ENCODE assay signal across 8 mouse cellular contexts in genomic region chr14:57664311-57664821, GRCm38 (mm10). TPM values are rescaled to one million over a fixed set of nuclear protein-coding genes. Genes with fewer than 3 reads are reported as not detected.
DNase-seq lines count a peak whose midpoint lies in the region; ATAC-seq and TF ChIP-seq lines count a peak whose summit lies in the region.

No protein-coding gene starts in this region.

- H3K4me3 ChIP-seq in heart, adult 2 months: peak overlapping the region; percentile 77
- H3K4me3 ChIP-seq in CH12.LX (replicated peaks in 1 of 3; ENCODE audit: low read depth in 2 of 3, low read length in 2 of 3, poor library complexity in 1 of 3): peak overlapping the region; percentile 71 to 95 (median 95)
- H3K4me3 ChIP-seq in heart, embryonic 16.5 days (ENCODE audit: low read length): peak overlapping the region; percentile 97
- H3K4me3 ChIP-seq in neural tube, embryonic 13.5 days: peak overlapping the region; percentile 78

- H3K9me3 ChIP-seq in CH12.LX (replicated peaks; ENCODE audit: low read length): no peaks in the 10 kb centered on the region
- no peaks in the 10 kb centered on the region for H3K9me3 ChIP-seq in heart, embryonic 16.5 days (replicated peaks; ENCODE audit: control insufficient read depth, low read length)
- H3K9me3 ChIP-seq in neural tube, embryonic 13.5 days: no peaks in the 10 kb centered on the region

- TF ChIP-seq EP300 in heart, adult 2 months (IDR thresholded peaks at IDR 0.05; ENCODE audit: insufficient read depth, low read depth, low read length): no peak
- no peak for TF ChIP-seq EP300 in CH12.LX (IDR thresholded peaks at IDR 0.05; ENCODE audit: low read length)

- in situ Hi-C loops in CH12.LX (cut with MboI; ENCODE audit: low pct_ligation_motif_present, low pct_unique_long_range_greater_than_20kb, low sequenced_read_pairs): no loop called here

- no peaks in the 10 kb centered on the region for H3K27me3 ChIP-seq in heart, adult 2 months (ENCODE audit: control insufficient read depth, insufficient read depth, low read length)
- H3K27me3 ChIP-seq in CH12.LX (replicated peaks): no peaks in the 10 kb centered on the region
- H3K27me3 ChIP-seq in heart, embryonic 16.5 days (ENCODE audit: control insufficient read depth, insufficient read depth, low read length): no peaks in the 10 kb centered on the region
- no peaks in the 10 kb centered on the region for H3K27me3 ChIP-seq in neural tube, embryonic 13.5 days

- DNase-seq in heart, adult 2 months: no peak
- DNase-seq in heart, postnatal 14 days: no peak
- DNase-seq in CH12.LX (ENCODE audit: extremely low read depth) (peak; percentile 44), liver (peak; percentile 69)
- peak; percentile 59 for DNase-seq in c-Kit-positive CD71-positive TER-119-positive erythroid progenitor cells, embryonic 14.5 days (ENCODE audit: low spot score)
- DNase-seq in right cerebral cortex, postnatal 14 days: no peak

- H3K79me2 ChIP-seq in heart, adult 2 months (replicated peaks; ENCODE audit: control insufficient read depth, insufficient read depth, low read length): peaks cover 4% of the 10 kb centered on the region
- peaks cover 57% of the 10 kb centered on the region for H3K79me2 ChIP-seq in CH12.LX (replicated peaks; ENCODE audit: control insufficient read depth, extremely low read depth, insufficient read depth, poor library complexity, severe bottlenecking)

- TF ChIP-seq POLR2A in heart, adult 2 months (IDR thresholded peaks at IDR 0.05; ENCODE audit: insufficient read depth, low read depth, low read length): no peak
- TF ChIP-seq POLR2A in CH12.LX (IDR thresholded peaks at IDR 0.05; ENCODE audit: low read depth, low read length): no peak

- intact Hi-C loops in heart, adult 2 months (cut with DNase I): no loop called here
- intact Hi-C loops in heart, postnatal 14 days (cut with DNase I): no loop called here

- 1% methylated on average over 19 of the region's 19 CpGs for WGBS in heart, adult 2 months
- WGBS in heart, embryonic 16.5 days: under 1% methylated on average over 19 of the region's 19 CpGs
- WGBS in neural tube, embryonic 13.5 days: under 1% methylated on average over 19 of the region's 19 CpGs

- peak overlapping the region; percentile 82 for H3K9ac ChIP-seq in heart, adult 2 months (ENCODE audit: low read depth, low read length)
- H3K9ac ChIP-seq in CH12.LX (ENCODE audit: insufficient read depth, low read depth): peak overlapping the region; percentile 84
- peak overlapping the region; percentile 93 for H3K9ac ChIP-seq in heart, embryonic 16.5 days (ENCODE audit: low read length)
- H3K9ac ChIP-seq in neural tube, embryonic 13.5 days: peak overlapping the region; percentile 83

- TF ChIP-seq CTCF in heart, adult 2 months (IDR thresholded peaks at IDR 0.05): no peak
- TF ChIP-seq CTCF in CH12.LX (conservative IDR thresholded peaks at IDR 0.05 in 1 of 2, IDR thresholded peaks at IDR 0.05 in 1 of 2; ENCODE audit: low read depth in 2 of 2, low read length in 2 of 2): no peak

- dilution Hi-C loops in CH12.LX (cut with MboI; ENCODE audit: extremely low pct_ligation_motif_present, extremely low pct_unique_long_range_greater_than_20kb, low sequenced_read_pairs): no loop called here

- no peaks in the 10 kb centered on the region; the same call in 1 of the 2 replicates for H3K36me3 ChIP-seq in heart, adult 2 months (ENCODE audit: control insufficient read depth, insufficient read depth, low read length)
- H3K36me3 ChIP-seq in CH12.LX (replicated peaks in 1 of 2; ENCODE audit: control insufficient read depth in 1 of 2, insufficient read depth in 1 of 2, low read length in 1 of 2): peaks cover 5 to 19% of the 10 kb centered on the region in 2 experiments
- no peaks in the 10 kb centered on the region for H3K36me3 ChIP-seq in heart, embryonic 16.5 days (ENCODE audit: control insufficient read depth, insufficient read depth)
- H3K36me3 ChIP-seq in neural tube, embryonic 13.5 days: no peaks in the 10 kb centered on the region

- TF ChIP-seq RAD21 in CH12.LX (IDR thresholded peaks at IDR 0.05; ENCODE audit: low read depth, low read length): no peak

- ATAC-seq in heart, embryonic 16.5 days (replicated peaks; ENCODE audit: extremely low read depth, insufficient read depth, low FRiP score): peak; percentile 30; the same call in 1 of the 2 replicates
- peak; percentile 55 for ATAC-seq in neural tube, embryonic 13.5 days (ENCODE audit: low read depth)

- no peaks in the 10 kb centered on the region for H3K4me1 ChIP-seq in heart, adult 2 months (ENCODE audit: control insufficient read depth, insufficient read depth, low read length)
- H3K4me1 ChIP-seq in CH12.LX (ENCODE audit: control insufficient read depth in 1 of 2, insufficient read depth in 2 of 2): peaks cover 2 to 29% of the 10 kb centered on the region in 2 experiments; a peak in 3 of 4 replicates
- peaks cover 9% of the 10 kb centered on the region for H3K4me1 ChIP-seq in heart, embryonic 16.5 days (ENCODE audit: control insufficient read depth, insufficient read depth, low read length)
- peaks cover 28% of the 10 kb centered on the region for H3K4me1 ChIP-seq in neural tube, embryonic 13.5 days (replicated peaks)

- H3K4me2 ChIP-seq in CH12.LX (ENCODE audit: insufficient read depth, low read depth, poor library complexity, severe bottlenecking): peak overlapping the region; percentile 77
- H3K4me2 ChIP-seq in heart, embryonic 16.5 days (ENCODE audit: low read depth, low read length): peak overlapping the region; percentile 92
- H3K4me2 ChIP-seq in neural tube, embryonic 13.5 days: peak overlapping the region; percentile 90

- H3K27ac ChIP-seq in heart, adult 2 months: peak overlapping the region; percentile 89
- peak overlapping the region; percentile 70; the same call in 1 of the 2 replicates for H3K27ac ChIP-seq in CH12.LX (ENCODE audit: insufficient read depth, low read depth)
- peak overlapping the region; percentile 94 for H3K27ac ChIP-seq in heart, embryonic 16.5 days (ENCODE audit: low read length)
- peak overlapping the region; percentile 97 for H3K27ac ChIP-seq in neural tube, embryonic 13.5 days (replicated peaks)

TF ChIP-seq in CH12.LX, 34 proteins besides CTCF, POLR2A, EP300 and RAD21:
- TF ChIP-seq MYC (IDR thresholded peaks at IDR 0.05; ENCODE audit: low read depth, low read length) (peak; percentile 92), SMC3 (IDR thresholded peaks at IDR 0.05; ENCODE audit: low read depth, low read length) (no peak), POLR2AphosphoS2 (IDR thresholded peaks at IDR 0.05; ENCODE audit: low read depth, low read length) (no peak), MXI1 (IDR thresholded peaks at IDR 0.05; ENCODE audit: low read depth, low read length) (peak; percentile 68), E2F4 (IDR thresholded peaks at IDR 0.05; ENCODE audit: insufficient replicate concordance, low read depth, low read length) (0 out of 2 replicates have a peak, but pooled peaks have one; percentile 25), MAX (IDR thresholded peaks at IDR 0.05; ENCODE audit: low read length) (peak; percentile 81), BHLHE40 (IDR thresholded peaks at IDR 0.05; ENCODE audit: low read depth, low read length) (peak; percentile 85), IRF4 (IDR thresholded peaks at IDR 0.05; ENCODE audit: low read depth, low read length) (no peak)

RNA-seq across cellular contexts. Expression of gene Xpo4, which starts 0.9 kb away (rescaled TPM):
- 10 to 100 TPM; 10.9 to 12.7 TPM for total RNA-seq in heart, adult 2 months (2021)
- polyA plus RNA-seq in heart, adult 2 months (2012; rRNA removed): 2.8 and 6.4 TPM in 2 replicates
- 10 to 100 TPM; 11.6 to 12.8 TPM for total RNA-seq in heart, postnatal 14 days (2021)
- total RNA-seq in CH12.LX (2012; rRNA removed) (30.2 and 41.0 TPM in 2 replicates), CH12.LX (2014; rRNA removed) (47.3 and 57.8 TPM in 2 replicates)
- 36.3 and 43.0 TPM in 2 replicates for polyA plus RNA-seq in CH12.LX (2012; ENCODE audit: insufficient read length, low read depth)
- 13.0 and 13.7 TPM in 2 replicates for polyA plus RNA-seq in heart, embryonic 16.5 days (2015; fragmentation: Nextera tagmentation; extraction: Ambion mirVana)
- 12.0 and 14.3 TPM in 2 replicates for polyA plus RNA-seq in neural tube, embryonic 13.5 days (2015; fragmentation: Nextera tagmentation; extraction: Ambion mirVana)

Comparison
In these comparisons a context has a peak if more than half of its experiments do, and no peak if none do; other contexts are left out.
1. DNase-seq: peak in CH12.LX (single experiment), c-Kit-positive CD71-positive TER-119-positive erythroid progenitor cells, embryonic 14.5 days (single experiment) and liver (single experiment); none in heart, adult 2 months (0 of 2), heart, postnatal 14 days (0 of 2) and right cerebral cortex, postnatal 14 days (single experiment).
2. Peak in every context shown above with its lines, with median percentiles within 50 percentile points of each other: H3K27ac ChIP-seq, H3K4me3 ChIP-seq, H3K9ac ChIP-seq and H3K4me2 ChIP-seq.